Mouse (Mus musculus) heart, adult 9 months (tissue): Measurements from ENCODE around the gene Ptprs.
A peak's percentile ranks its signal among the peaks of the same experiment; 100 is the strongest.

Experiments
- DNase-seq, 2 experiments: peaks; one replicate each; pipeline ENCODE4 v3.0.0; 2022; ENCODE audit warnings: low spot score in 2 of 2

The Ptprs gene

GRCm38 (mm10) chr17:56424726-56425583 lies 51.3 kb downstream of the Ptprs start:
- no peak for DNase-seq

- no peak for DNase-seq
Observed at GRCm38 (mm10) chr17:56420022-56420421, 56.3 kb downstream of the Ptprs start.

DNA sequence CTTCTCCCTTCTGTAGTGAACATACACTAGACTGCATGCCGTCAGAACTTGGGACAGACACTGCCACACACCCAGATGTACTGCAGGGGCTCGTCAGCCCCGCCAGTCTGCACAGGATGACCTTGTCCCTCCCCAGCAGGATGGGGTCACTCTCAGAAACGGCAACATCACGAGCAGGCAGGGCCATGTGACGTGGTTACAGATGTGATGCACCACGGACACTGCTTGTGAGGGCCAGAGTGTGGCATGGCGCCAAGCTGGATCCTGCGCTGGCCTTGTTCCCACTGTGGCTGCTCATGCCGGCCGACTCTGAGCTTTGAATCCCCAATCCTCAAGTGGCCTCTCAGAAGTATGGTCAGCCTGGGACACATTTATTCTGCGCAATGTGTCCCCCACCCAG lies 58.0 kb downstream of the Ptprs start:
- DNase-seq = no peak

GRCm38 (mm10) chr17:56414785-56415184 lies 61.5 kb downstream of the Ptprs start:
- no peak for DNase-seq

GRCm38 (mm10) chr17:56413113-56413512 lies 63.2 kb downstream of the Ptprs start:
- DNase-seq = no peak

DNA sequence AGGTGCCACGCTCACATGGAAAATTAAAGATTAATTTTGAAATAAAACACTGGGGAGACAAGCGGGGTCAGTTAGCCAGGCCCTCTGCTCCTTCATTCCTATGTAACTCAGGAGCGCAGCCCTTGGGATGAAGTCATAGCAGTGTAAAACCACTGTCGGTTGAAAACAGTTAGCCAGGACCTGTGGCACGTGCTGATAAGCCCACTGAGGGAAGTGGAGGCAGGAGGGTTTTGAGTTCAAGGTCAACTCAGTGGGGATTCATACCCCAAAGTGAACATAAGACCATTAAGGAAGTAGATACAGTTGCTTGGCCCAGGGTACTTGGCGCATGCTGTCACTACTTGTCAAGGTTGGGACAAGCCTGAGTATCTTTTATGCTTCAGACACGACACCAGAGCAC lies 64.8 kb downstream of the Ptprs start:
- no peak for DNase-seq

GRCm38 (mm10) chr17:56409759-56410158 lies 66.5 kb downstream of the Ptprs start:
- DNase-seq = no peak

DNA sequence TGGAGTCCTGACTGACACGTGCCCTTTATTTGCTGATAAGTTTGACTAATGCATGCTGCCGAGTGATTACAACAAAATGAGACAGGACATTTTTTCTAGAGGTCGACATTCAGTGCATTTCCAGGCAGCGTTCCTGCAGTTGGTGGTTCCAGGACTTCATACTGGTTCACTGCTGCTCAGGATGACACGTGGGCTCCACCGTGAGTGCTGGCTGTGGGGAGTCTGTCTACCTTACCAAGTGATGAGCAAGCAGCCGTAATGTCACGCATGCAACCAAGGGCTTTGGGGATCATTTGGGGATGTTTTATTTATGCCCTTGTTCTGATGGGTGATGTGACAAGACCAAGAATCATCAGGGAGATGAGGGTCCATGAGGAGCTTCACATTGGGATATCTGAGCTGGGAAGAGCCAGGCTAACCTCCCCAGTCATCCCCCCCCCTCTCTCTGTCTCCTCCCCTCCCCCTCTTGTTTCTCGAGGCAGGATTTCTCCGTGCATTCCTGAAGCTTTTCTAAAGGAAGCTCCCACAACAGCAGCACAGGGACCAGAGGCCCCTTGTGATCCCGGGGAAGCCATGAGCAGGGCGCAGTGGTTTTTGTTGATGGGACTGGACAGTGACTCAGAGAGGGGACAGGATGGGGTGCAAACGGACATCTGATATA lies 67.2 kb downstream of the Ptprs start:
- no peak for DNase-seq

DNA sequence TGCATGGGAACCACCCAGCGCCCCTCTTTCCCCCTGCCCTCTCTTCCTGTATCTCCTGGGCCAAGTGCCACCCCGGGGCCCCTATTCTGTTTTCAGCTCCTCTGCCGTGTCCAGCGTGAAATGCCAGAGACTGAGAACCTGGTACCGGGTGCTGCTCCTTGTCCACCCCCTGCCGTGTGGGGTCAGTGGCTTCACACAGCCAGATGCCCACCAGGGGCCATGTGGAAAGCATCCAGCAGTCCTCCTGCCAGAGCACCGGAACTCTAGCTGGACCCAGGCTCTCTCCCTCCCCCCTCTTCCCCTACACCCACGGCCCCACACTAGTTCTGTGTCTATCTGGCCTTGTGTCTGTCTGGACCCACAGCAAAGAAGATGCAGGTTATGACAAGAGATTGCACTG lies 68.9 kb downstream of the Ptprs start:
- DNase-seq = no peak

- DNase-seq = no peak
Observed at GRCm38 (mm10) chr17:56406878-56407277, 69.4 kb downstream of the Ptprs start.

GRCm38 (mm10) chr17:56405856-56406840 lies 70.1 kb downstream of the Ptprs start:
- DNase-seq = no peak

DNA sequence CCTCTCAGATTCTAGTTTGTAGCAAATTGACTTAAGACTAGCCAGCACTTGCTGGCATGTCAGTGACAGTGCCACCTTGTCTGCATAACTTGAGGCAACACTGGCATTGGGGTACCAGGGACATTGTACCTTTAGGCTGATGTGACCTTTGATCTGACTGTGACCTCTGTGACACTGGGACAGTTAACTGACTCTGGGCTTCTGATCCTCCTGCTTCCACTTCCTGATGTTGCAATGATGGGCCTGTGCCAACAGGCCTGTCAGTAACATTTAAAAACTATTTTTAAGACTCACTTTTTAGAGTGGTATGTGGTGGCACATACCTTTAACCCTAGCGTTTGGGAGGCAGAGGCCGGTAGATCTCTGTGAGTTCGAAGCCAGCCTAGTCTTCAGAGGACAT lies 70.9 kb downstream of the Ptprs start:
- no peak for DNase-seq

DNA sequence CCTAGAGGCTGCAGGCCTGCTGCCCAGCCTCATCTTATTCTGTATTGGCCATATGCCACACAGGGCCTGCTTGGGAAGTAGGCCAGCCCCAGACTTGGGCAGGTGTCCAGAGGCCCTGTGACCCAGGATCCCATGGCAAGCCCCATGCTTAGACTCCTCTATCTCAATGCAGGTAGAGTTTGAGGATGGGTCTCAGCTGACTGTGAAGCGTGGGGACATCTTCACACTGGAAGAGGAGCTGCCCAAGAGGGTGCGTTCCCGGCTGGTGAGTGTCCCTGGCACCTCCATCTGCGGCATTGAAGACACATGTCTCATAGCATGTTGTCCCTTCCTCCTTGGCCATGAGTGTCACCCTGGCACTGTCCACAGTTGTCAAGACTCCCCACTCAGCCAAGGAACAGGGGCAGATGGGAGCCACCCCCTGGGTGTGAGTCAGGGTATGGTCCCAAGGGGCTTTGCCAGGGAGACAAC lies 75.2 kb downstream of the Ptprs start:
- peak; percentile 24 to 41 for DNase-seq

- DNase-seq = peak; percentile 23 to 24
Observed at GRCm38 (mm10) chr17:56400221-56400620, 76.1 kb downstream of the Ptprs start.

DNA sequence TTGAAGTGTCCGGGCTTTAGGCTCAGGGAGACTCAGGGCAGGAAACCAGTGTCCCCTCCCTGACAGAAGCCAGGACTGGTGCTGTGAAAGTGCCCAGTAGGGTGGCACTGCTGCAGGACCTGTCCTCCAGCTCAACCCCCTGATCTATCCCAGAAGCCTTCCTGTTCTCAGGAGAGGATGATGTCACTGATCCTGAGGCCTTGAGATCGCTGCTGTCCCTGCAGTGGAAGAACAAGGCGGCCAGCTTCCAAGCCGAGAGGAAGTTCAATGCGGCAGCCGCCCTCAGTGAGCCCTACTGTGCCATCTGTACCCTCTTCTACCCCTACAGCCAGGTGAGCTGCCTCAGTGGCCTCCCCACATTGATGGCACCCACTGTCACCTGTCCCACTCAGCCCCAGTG lies 80.2 kb downstream of the Ptprs start:
- no peak for DNase-seq

- no peak for DNase-seq
Observed at GRCm38 (mm10) chr17:56393889-56394288, 82.4 kb downstream of the Ptprs start.

- no peak for DNase-seq
Observed at GRCm38 (mm10) chr17:56393238-56393637, 83.0 kb downstream of the Ptprs start.

DNA sequence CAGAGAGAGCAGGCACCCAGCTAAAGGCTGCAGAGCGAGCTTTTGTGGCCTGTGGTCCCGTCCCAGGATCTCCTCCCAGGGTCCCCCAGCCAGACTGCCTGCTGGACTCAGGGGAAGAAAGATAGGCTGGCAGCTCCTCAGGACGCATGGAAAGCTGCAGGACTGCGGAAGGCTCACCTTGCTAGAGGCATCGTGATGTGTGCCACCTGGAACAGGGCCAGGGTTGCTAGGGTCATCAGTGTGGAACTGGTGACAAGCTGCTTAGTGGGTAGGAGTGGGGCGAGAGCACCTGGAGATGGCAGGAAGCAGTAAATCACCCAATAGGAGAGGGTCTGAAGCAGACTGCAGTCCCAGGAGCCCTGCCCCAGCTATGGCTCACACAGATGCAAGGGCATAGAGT lies 88.7 kb downstream of the Ptprs start:
- no peak for DNase-seq

GRCm38 (mm10) chr17:56384903-56385302 lies 91.4 kb downstream of the Ptprs start:
- no peak for DNase-seq

- no peak for DNase-seq
Observed at GRCm38 (mm10) chr17:56382997-56383396, 93.3 kb downstream of the Ptprs start.

- DNase-seq = no peak
Observed at GRCm38 (mm10) chr17:56381183-56381582, 95.1 kb downstream of the Ptprs start.

GRCm38 (mm10) chr17:56380286-56380685 lies 96.0 kb downstream of the Ptprs start:
- no peak for DNase-seq
